In the genomic region with DNA sequence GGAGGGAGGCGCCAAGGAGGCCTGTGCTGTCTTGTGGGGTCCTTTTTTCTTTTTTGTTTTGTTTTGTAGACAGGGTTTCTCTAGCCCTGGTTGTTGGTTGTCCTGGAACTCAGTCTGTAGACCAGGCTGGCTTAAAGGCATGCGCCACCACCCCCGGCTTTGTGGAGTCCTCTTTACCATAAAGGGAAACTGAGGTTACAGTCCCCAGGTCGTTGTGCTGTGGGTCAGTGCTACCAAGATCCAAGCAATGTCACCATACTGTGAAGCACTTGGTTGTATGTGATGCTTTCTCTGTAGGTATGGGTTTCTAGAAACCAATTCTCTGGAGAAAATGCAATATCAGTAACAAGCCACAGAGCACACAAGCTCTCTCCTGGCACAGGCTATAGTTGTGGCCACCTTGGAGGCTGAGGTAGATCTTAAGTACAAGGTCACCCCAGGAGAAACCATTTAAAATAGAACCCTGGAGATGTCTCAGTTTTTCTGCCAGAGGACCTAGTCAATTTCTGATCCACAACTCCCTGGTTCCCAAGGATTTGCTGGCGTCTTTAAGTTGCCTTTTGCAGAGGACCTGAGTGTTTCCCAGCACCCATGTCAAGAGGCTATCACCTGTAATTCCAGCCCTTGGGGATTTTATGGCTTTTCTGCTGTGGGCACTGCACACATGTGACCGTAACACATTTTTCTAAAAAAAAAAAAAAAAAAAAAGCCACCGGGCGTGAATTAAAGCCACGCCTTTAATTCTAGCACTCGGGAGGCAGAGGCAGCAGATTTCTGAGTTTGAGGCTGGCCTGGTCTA, we compare ENCODE assay signal across 10 mouse cellular contexts. TPM values are rescaled to one million over a fixed set of nuclear protein-coding genes. Genes with fewer than 3 reads are reported as not detected.
DNase-seq lines count a peak whose midpoint lies in the region; ATAC-seq and TF ChIP-seq lines count a peak whose summit lies in the region.
"Had no signal": no experiment of that assay in that cellular context is flagged by ENCODE, and none has a peak within 500 bp of the region (broad histone marks: within the 10 kb centered on the region; RNA-seq: fewer than 3 reads in every experiment).

No protein-coding gene starts in this region.

- DNase-seq in hindbrain, embryonic 10.5 days (ENCODE audit: low spot score): no peak
- no peak for DNase-seq in hindbrain, postnatal 0 days (ENCODE audit: low spot score)
- peak; percentile 54 for DNase-seq in CH12.LX (ENCODE audit: extremely low read depth)
- peak; percentile 22 for DNase-seq in c-Kit-positive CD71-positive TER-119-positive erythroid progenitor cells, embryonic 14.5 days (ENCODE audit: low spot score)
- DNase-seq in gastrocnemius, adult 8-10 months (ENCODE audit: low spot score in 2 of 2): no peak
- DNase-seq in thymus, postnatal 0 days (ENCODE audit: low spot score): no peak
- DNase-seq in retina, embryonic 14.5 days (ENCODE audit: low spot score): no peak
- DNase-seq: kidney, postnatal 4 days; thymus, postnatal 25 days had no signal

- no peaks in the 10 kb centered on the region for H3K27me3 ChIP-seq in hindbrain, embryonic 10.5 days (ENCODE audit: insufficient read depth, poor library complexity, severe bottlenecking)
- H3K27me3 ChIP-seq in hindbrain, postnatal 0 days (ENCODE audit: insufficient read depth, low read length): no peaks in the 10 kb centered on the region
- H3K27me3 ChIP-seq in CH12.LX (replicated peaks): no peaks in the 10 kb centered on the region
- H3K27me3 ChIP-seq in liver, embryonic 12.5 days (replicated peaks): no peaks in the 10 kb centered on the region

- peak overlapping the region; percentile 98; the same call in 1 of the 2 replicates for H3K4me3 ChIP-seq in hindbrain, embryonic 10.5 days
- H3K4me3 ChIP-seq in hindbrain, postnatal 0 days (ENCODE audit: low read length): no peak overlapping the region
- H3K4me3 ChIP-seq in CH12.LX (replicated peaks in 1 of 3; ENCODE audit: low read depth in 2 of 3, low read length in 2 of 3, poor library complexity in 1 of 3): peak overlapping the region in 1 of 3 experiments; percentile 93
- H3K4me3 ChIP-seq in liver, embryonic 12.5 days: peak overlapping the region; percentile 86; the same call in 1 of the 2 replicates

- H3K4me1 ChIP-seq in hindbrain, embryonic 10.5 days (replicated peaks): peaks cover 76% of the 10 kb centered on the region
- peaks cover 21% of the 10 kb centered on the region for H3K4me1 ChIP-seq in hindbrain, postnatal 0 days (ENCODE audit: insufficient read depth, low read length)
- H3K4me1 ChIP-seq in CH12.LX (ENCODE audit: control insufficient read depth in 1 of 2, insufficient read depth in 2 of 2): peaks cover 8 to 46% of the 10 kb centered on the region in 2 experiments
- H3K4me1 ChIP-seq in liver, embryonic 12.5 days: peaks cover 73% of the 10 kb centered on the region

- in situ Hi-C loops in CH12.LX (cut with MboI; ENCODE audit: low pct_ligation_motif_present, low pct_unique_long_range_greater_than_20kb, low sequenced_read_pairs): no loop called here

- H3K9me3 ChIP-seq in hindbrain, embryonic 10.5 days: no peaks in the 10 kb centered on the region
- H3K9me3 ChIP-seq in hindbrain, postnatal 0 days (ENCODE audit: low read length): no peaks in the 10 kb centered on the region
- no peaks in the 10 kb centered on the region for H3K9me3 ChIP-seq in CH12.LX (replicated peaks; ENCODE audit: low read length)
- H3K9me3 ChIP-seq in liver, embryonic 12.5 days (replicated peaks): no peaks in the 10 kb centered on the region

- no peak overlapping the region for H3K27ac ChIP-seq in hindbrain, embryonic 10.5 days
- no peak overlapping the region for H3K27ac ChIP-seq in hindbrain, postnatal 0 days
- peak overlapping the region; percentile 36; the same call in 1 of the 2 replicates for H3K27ac ChIP-seq in CH12.LX (ENCODE audit: insufficient read depth, low read depth)
- peak overlapping the region; percentile 94 for H3K27ac ChIP-seq in liver, embryonic 12.5 days

- 0 out of 2 replicates have a peak, but pooled peaks have one; percentile 5 for TF ChIP-seq EP300 in CH12.LX (IDR thresholded peaks at IDR 0.05; ENCODE audit: low read length)

- no peak for TF ChIP-seq CTCF in hindbrain, postnatal 0 days (IDR thresholded peaks at IDR 0.05; ENCODE audit: low read depth)
- no peak for TF ChIP-seq CTCF in CH12.LX (conservative IDR thresholded peaks at IDR 0.05 in 1 of 2, IDR thresholded peaks at IDR 0.05 in 1 of 2; ENCODE audit: low read depth in 2 of 2, low read length in 2 of 2)

- H3K79me2 ChIP-seq in CH12.LX (replicated peaks; ENCODE audit: control insufficient read depth, extremely low read depth, insufficient read depth, poor library complexity, severe bottlenecking): peaks cover 34% of the 10 kb centered on the region

- H3K36me3 ChIP-seq in hindbrain, embryonic 10.5 days: peaks cover 30% of the 10 kb centered on the region
- H3K36me3 ChIP-seq in hindbrain, postnatal 0 days (ENCODE audit: insufficient read depth, low read length): peaks cover 14% of the 10 kb centered on the region
- H3K36me3 ChIP-seq in CH12.LX (replicated peaks in 1 of 2; ENCODE audit: control insufficient read depth in 1 of 2, insufficient read depth in 1 of 2, low read length in 1 of 2): peaks cover 27 to 45% of the 10 kb centered on the region in 2 experiments
- peaks cover 31% of the 10 kb centered on the region for H3K36me3 ChIP-seq in liver, embryonic 12.5 days

- dilution Hi-C loops in CH12.LX (cut with MboI; ENCODE audit: extremely low pct_ligation_motif_present, extremely low pct_unique_long_range_greater_than_20kb, low sequenced_read_pairs): no loop called here

- TF ChIP-seq POLR2A in CH12.LX (IDR thresholded peaks at IDR 0.05; ENCODE audit: low read depth, low read length): peak; percentile 62

- no peak for ATAC-seq in hindbrain, postnatal 0 days
- ATAC-seq in liver, embryonic 12.5 days: no peak

- no peak overlapping the region for H3K4me2 ChIP-seq in hindbrain, postnatal 0 days (ENCODE audit: low read depth, low read length)
- peak overlapping the region; percentile 78 for H3K4me2 ChIP-seq in CH12.LX (ENCODE audit: insufficient read depth, low read depth, poor library complexity, severe bottlenecking)
- H3K4me2 ChIP-seq in liver, embryonic 12.5 days: peak overlapping the region; percentile 96

- H3K9ac ChIP-seq in hindbrain, postnatal 0 days (replicated peaks; ENCODE audit: low read length): no peak overlapping the region
- H3K9ac ChIP-seq in CH12.LX (ENCODE audit: insufficient read depth, low read depth): peak overlapping the region; percentile 9; the same call in 1 of the 2 replicates
- peak overlapping the region; percentile 52 for H3K9ac ChIP-seq in liver, embryonic 12.5 days

- 31% methylated on average over 10 of the region's 10 CpGs for WGBS in hindbrain, embryonic 10.5 days
- WGBS in hindbrain, postnatal 0 days: 35% methylated on average over 10 of the region's 10 CpGs
- WGBS in liver, embryonic 12.5 days (ENCODE audit: insufficient replicate concordance): 24% methylated on average over 10 of the region's 10 CpGs

- no peak for TF ChIP-seq RAD21 in CH12.LX (IDR thresholded peaks at IDR 0.05; ENCODE audit: low read depth, low read length)

TF ChIP-seq in CH12.LX, 34 proteins besides CTCF, POLR2A, EP300 and RAD21 (continues in another document):
- TF ChIP-seq ZC3H11A (IDR thresholded peaks at IDR 0.05; ENCODE audit: low read depth, low read length) (no peak), NELFE (IDR thresholded peaks at IDR 0.05; ENCODE audit: low read depth, low read length) (0 out of 2 replicates have a peak, but pooled peaks have one; percentile 25), SMC3 (IDR thresholded peaks at IDR 0.05; ENCODE audit: low read depth, low read length) (0 out of 2 replicates have a peak, but pooled peaks have one; percentile 1), ZNF384 (IDR thresholded peaks at IDR 0.05; ENCODE audit: low read depth, low read length) (peak; percentile 91), SIN3A (IDR thresholded peaks at IDR 0.05; ENCODE audit: low read length) (peak; percentile 8; the same call in 1 of the 2 replicates), POLR2AphosphoS2 (IDR thresholded peaks at IDR 0.05; ENCODE audit: low read depth, low read length) (peak; percentile 71)

RNA-seq across cellular contexts. Expression of a gene that starts 3.4 kb away (rescaled TPM):
- polyA plus RNA-seq in hindbrain, embryonic 10.5 days (2016; fragmentation: Nextera tagmentation; extraction: Ambion mirVana): 11.5 TPM in 2 replicates
- total RNA-seq in hindbrain, postnatal 0 days (2014; rRNA removed): 37.9 and 50.0 TPM in 2 replicates
- polyA plus RNA-seq in hindbrain, postnatal 0 days (2015; fragmentation: Nextera tagmentation; extraction: Ambion mirVana): 19.5 and 22.1 TPM in 2 replicates
- total RNA-seq in CH12.LX (2012; rRNA removed): 9.5 and 10.2 TPM in 2 replicates
- total RNA-seq in CH12.LX (2014; rRNA removed): 4.6 and 5.0 TPM in 2 replicates
- 4.7 and 5.4 TPM in 2 replicates for polyA plus RNA-seq in CH12.LX (2012; ENCODE audit: insufficient read length, low read depth)
- polyA plus RNA-seq in liver, embryonic 12.5 days (2016; fragmentation: Nextera tagmentation; extraction: Ambion mirVana): 3.5 and 4.4 TPM in 2 replicates
- 10 to 100 TPM; 10.1 to 14.6 (median 11.8) TPM for total RNA-seq in gastrocnemius, adult 8-10 months (2022)
- polyA plus RNA-seq in thymus, postnatal 0 days (2015; fragmentation: Nextera tagmentation; extraction: Ambion mirVana): 3.3 and 4.0 TPM in 2 replicates

RNA-seq across cellular contexts. Expression of a gene that starts 3.5 kb away (rescaled TPM):
- polyA plus RNA-seq in hindbrain, embryonic 10.5 days (2016; fragmentation: Nextera tagmentation; extraction: Ambion mirVana): 131 and 166 TPM in 2 replicates
- total RNA-seq in hindbrain, postnatal 0 days (2014; rRNA removed): 154 and 168 TPM in 2 replicates
- 92.2 and 101 TPM in 2 replicates for polyA plus RNA-seq in hindbrain, postnatal 0 days (2015; fragmentation: Nextera tagmentation; extraction: Ambion mirVana)
- 2,275 and 2,528 TPM in 2 replicates for total RNA-seq in CH12.LX (2012; rRNA removed)
- total RNA-seq in CH12.LX (2014; rRNA removed): 1,298 and 1,607 TPM in 2 replicates
- polyA plus RNA-seq in CH12.LX (2012; ENCODE audit: insufficient read length, low read depth): 87.8 and 91.3 TPM in 2 replicates
- polyA plus RNA-seq in liver, embryonic 12.5 days (2016; fragmentation: Nextera tagmentation; extraction: Ambion mirVana): 171 and 174 TPM in 2 replicates
- total RNA-seq in gastrocnemius, adult 8-10 months (2022): 100 to 1,000 TPM in 2 of 4 experiments, 10 to 100 TPM in 2; 77.4 to 121 (median 96.8) TPM
- polyA plus RNA-seq in thymus, postnatal 0 days (2015; fragmentation: Nextera tagmentation; extraction: Ambion mirVana): 269 and 272 TPM in 2 replicates

RNA-seq across cellular contexts. Expression of a gene that starts 17.0 kb away (rescaled TPM):
- 21.3 and 27.4 TPM in 2 replicates for polyA plus RNA-seq in hindbrain, embryonic 10.5 days (2016; fragmentation: Nextera tagmentation; extraction: Ambion mirVana)
- 38.2 and 41.2 TPM in 2 replicates for total RNA-seq in hindbrain, postnatal 0 days (2014; rRNA removed)
- polyA plus RNA-seq in hindbrain, postnatal 0 days (2015; fragmentation: Nextera tagmentation; extraction: Ambion mirVana): 32.6 and 33.4 TPM in 2 replicates
- total RNA-seq in CH12.LX (2012; rRNA removed) (3.8 and 5.6 TPM in 2 replicates), CH12.LX (2014; rRNA removed) (0.95 and 1.3 TPM in 2 replicates)
- polyA plus RNA-seq in CH12.LX (2012; ENCODE audit: insufficient read length, low read depth): 0.90 and 1.1 TPM in 2 replicates
- 11.2 and 11.9 TPM in 2 replicates for polyA plus RNA-seq in liver, embryonic 12.5 days (2016; fragmentation: Nextera tagmentation; extraction: Ambion mirVana)
- 10 to 100 TPM in 3 of 4 experiments, 1 to 10 TPM in 1; 9.6 to 12.7 (median 10.2) TPM for total RNA-seq in gastrocnemius, adult 8-10 months (2022)
- polyA plus RNA-seq in thymus, postnatal 0 days (2015; fragmentation: Nextera tagmentation; extraction: Ambion mirVana): 13.1 and 13.6 TPM in 2 replicates

Comparison
In these comparisons a context has a peak if more than half of its experiments do, and no peak if none do; other contexts are left out.
1. DNase-seq: peak in CH12.LX (single experiment) and c-Kit-positive CD71-positive TER-119-positive erythroid progenitor cells, embryonic 14.5 days (single experiment); none in hindbrain, embryonic 10.5 days (single experiment), hindbrain, postnatal 0 days (single experiment), gastrocnemius, adult 8-10 months (0 of 2), thymus, postnatal 0 days (single experiment) and retina, embryonic 14.5 days (single experiment).
2. H3K27ac ChIP-seq: peak in CH12.LX (single experiment) and liver, embryonic 12.5 days (single experiment); none in hindbrain, embryonic 10.5 days (single experiment) and hindbrain, postnatal 0 days (single experiment).